Mouse (Mus musculus) subcutaneous adipose tissue, adult 2 months (tissue): ENCODE results near the gene Olfr263. TPM values are rescaled to one million over a fixed set of nuclear protein-coding genes. Genes with fewer than 3 reads are reported as not detected.

ENCODE experiments used
- polyA plus RNA-seq: library from polyadenylated mRNA; depleted of rRNA; stranded (reverse); fragments of >200 nt; gene quantifications from 2 replicates; pipeline ENCODE4 v1.2.3, GENCODE M21; 2012; ENCODE audit warnings: low replicate concordance; rRNA removed

The Olfr263 gene
- polyA plus RNA-seq: not detected in 2 replicates

DNA sequence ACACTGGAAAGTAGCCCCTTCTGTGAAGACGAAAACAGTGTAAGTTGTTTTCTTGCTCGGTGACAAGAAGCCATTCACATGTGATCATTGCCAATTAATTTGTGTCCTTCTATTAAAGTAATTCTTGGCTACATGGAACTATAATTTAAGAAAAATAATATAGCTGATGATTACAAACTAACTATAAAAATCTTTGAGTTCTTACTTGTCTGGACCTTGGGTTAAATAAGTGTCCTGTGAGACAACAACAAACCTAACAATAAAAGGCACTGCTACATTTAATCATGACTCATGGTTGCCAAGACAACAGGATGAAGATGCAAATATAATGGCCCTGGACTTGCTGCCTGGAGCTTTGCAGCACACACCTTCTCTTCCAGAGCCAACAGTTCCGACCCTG lies at the start of gene Olfr263:
Olfr263 (plus strand) TSS at position 301 of the 400 bp plus-strand sequence.

DNA sequence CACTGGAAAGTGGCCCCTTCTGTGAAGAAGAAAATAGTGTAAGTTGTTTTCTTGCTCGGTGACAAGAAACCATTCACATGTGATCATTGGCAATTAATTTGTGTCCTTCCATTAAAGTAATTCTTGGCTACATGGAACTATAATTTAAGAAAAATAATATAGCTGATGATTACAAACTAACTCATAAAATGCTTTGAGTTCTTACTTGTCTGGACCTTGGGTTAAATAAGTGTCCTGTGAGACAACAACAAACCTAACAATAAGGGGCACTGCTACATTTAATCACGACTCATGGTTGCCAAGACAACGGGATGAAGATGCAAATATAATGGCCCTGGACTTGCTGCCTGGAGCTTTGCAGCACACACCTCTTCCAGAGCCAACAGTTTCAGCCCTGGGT lies 18.3 kb upstream of the Olfr263 start, which contains the start of gene Olfr1369-ps1:
Olfr1369-ps1 (plus strand) TSS at position 301 of the 400 bp plus-strand sequence.

GRCm38 (mm10) chr13:21145767-21146166 lies 16.3 kb downstream of the Olfr263 start, which contains the start of gene Olfr1368:
Gene Olfr1368, minus strand, starts transcription at chr13:21145867.

DNA sequence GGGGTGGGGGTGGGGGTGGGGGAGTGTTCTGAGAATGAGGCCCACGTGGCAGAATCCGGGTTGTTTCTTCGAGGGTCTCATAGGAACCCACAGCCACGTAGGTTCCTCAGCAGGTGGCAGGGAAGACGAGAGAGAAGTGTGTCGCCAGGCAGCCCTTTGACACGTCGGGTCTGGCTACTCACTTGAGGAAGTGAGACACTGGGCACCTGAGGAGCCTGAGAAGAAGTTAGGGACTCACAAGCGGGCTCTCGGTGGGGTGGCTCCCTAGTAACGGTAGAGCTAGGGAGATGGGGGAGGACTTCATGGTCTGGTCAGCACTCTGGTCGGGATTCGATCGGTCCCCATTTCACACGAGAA lies 49.9 kb downstream of the Olfr263 start, which contains the start of gene Trim27:
Trim27 (plus strand) TSS at position 79 of the 357 bp plus-strand sequence.

Other genes with a start within 250 kb of the Olfr263 start
- gene Olfr1370, start 54.7 kb upstream of the Olfr263 start, polyA plus RNA-seq: not detected in 2 replicates
- not detected in 2 replicates for gene Olfr1369-ps1, start 18.2 kb upstream of the Olfr263 start, polyA plus RNA-seq
- not detected in 2 replicates for gene Olfr1368, start 16.2 kb downstream of the Olfr263 start, polyA plus RNA-seq
- gene Trim27, start 49.8 kb downstream of the Olfr263 start, polyA plus RNA-seq: 22.1 and 55.9 TPM in 2 replicates
- 1.5 and 7.6 TPM in 2 replicates for gene Gpx5, start 163.1 kb downstream of the Olfr263 start, polyA plus RNA-seq
- not detected in 2 replicates for gene Gpx6, start 182.5 kb downstream of the Olfr263 start, polyA plus RNA-seq
- gene Olfr1367, start 217.3 kb downstream of the Olfr263 start, polyA plus RNA-seq: not detected in 2 replicates
- 2.0 and 2.8 TPM in 2 replicates for gene Zscan12, start 233.2 kb downstream of the Olfr263 start, polyA plus RNA-seq